Mouse (Mus musculus) liver, embryonic 15.5 days (tissue): ENCODE measurements around the gene Zbtb8a. TPM values are rescaled to one million over a fixed set of nuclear protein-coding genes. Genes with fewer than 3 reads are reported as not detected.

Source experiments
- ATAC-seq: fragments of 200-750 bp; cut with Nextera tagmentation; 2 replicates; pipeline ENCODE4 v1.8.0; 2017; ENCODE audit warnings: moderate number of reproducible peaks, mild to moderate bottlenecking, moderate library complexity; ENCODE audit not compliant: insufficient read depth
- H3K27ac ChIP-seq: fragments of 300-500 bp; sonication (generic); replicated peaks from 2 replicates; pipeline ENCODE4 v1.5.1; 2015; ENCODE audit warnings: mild to moderate bottlenecking, inconsistent platforms
- H3K27me3 ChIP-seq: fragments of 300-500 bp; sonication (generic); 2 replicates; pipeline ENCODE4 v1.6.1; 2015; ENCODE audit warnings: mild to moderate bottlenecking, inconsistent platforms
- H3K36me3 ChIP-seq: fragments of 300-500 bp; sonication (generic); replicated peaks from 2 replicates; pipeline ENCODE4 v1.6.1; 2015; ENCODE audit warnings: moderate library complexity, mild to moderate bottlenecking, inconsistent platforms
- H3K4me1 ChIP-seq: fragments of 300-500 bp; sonication (generic); replicated peaks from 2 replicates; pipeline ENCODE4 v1.6.1; 2015; ENCODE audit warnings: inconsistent platforms
- H3K4me2 ChIP-seq: fragments of 300-500 bp; sonication (generic); 2 replicates; pipeline ENCODE4 v1.6.1; 2015; ENCODE audit warnings: moderate library complexity, mild to moderate bottlenecking, inconsistent platforms
- H3K4me3 ChIP-seq: fragments of 300-500 bp; sonication (generic); replicated peaks from 2 replicates; pipeline ENCODE4 v1.5.1; 2015; ENCODE audit warnings: mild to moderate bottlenecking, inconsistent platforms
- H3K9ac ChIP-seq: fragments of 300-500 bp; sonication (generic); 2 replicates; pipeline ENCODE4 v1.6.1; 2015; ENCODE audit warnings: moderate library complexity, mild to moderate bottlenecking, inconsistent platforms
- H3K9me3 ChIP-seq: fragments of 300-500 bp; sonication (generic); replicated peaks from 2 replicates; pipeline ENCODE4 v1.6.1; 2016; ENCODE audit warnings: inconsistent platforms
- WGBS: fragments of 180-500 bp; shearing (Covaris S2); methylation state at CpG from one replicate; pipeline ENCODE4 v1.1.7; 2015; ENCODE audit warnings: mixed read lengths; ENCODE audit not compliant: insufficient replicate concordance; 5-methylcytosine and 5-hydroxymethylcytosine counted together
- polyA plus RNA-seq: library from polyadenylated mRNA; unstranded; fragments of >200 nt; fragmentation: Nextera tagmentation; extraction: Ambion mirVana; gene quantifications from 2 replicates; pipeline ENCODE4 v1.2.1, GENCODE M21; 2015

The Zbtb8a gene
- polyA plus RNA-seq, 1 experiment from 2014 or later: 2.3 TPM

DNA sequence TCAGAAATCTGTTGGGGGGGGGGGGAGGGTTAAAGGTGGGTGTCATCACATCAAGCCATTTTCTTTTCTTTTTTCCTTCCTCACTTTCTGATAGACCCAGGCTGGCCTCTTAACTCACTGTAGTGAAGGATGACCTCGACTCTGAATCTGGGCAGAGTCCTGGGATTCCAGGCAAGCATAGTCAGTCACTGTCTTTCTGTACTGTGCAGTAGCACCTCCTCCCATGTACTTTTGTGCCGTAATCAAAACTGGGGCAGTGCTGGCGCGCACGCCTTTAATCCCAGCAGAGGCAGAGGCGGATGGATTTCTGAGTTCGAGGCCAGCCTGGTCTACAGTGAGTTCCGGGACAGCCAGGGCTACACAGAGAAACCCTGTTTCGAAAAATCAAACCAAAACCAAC, 74.1 kb downstream of the Zbtb8a start:
- Histone ChIP-seq H3K9me3 (no peaks in the 10 kb centered on the region), H3K4me3 (no peak overlapping the region), H3K4me1 (peaks cover 16% of the 10 kb centered on the region), H3K36me3 (peaks cover 45% of the 10 kb centered on the region), H3K27me3 (no peaks in the 10 kb centered on the region), H3K27ac (no peak overlapping the region), H3K9ac (no peak overlapping the region), H3K4me2 (no peak overlapping the region)
- no peak for ATAC-seq
- 79% methylated on average over 9 of the region's 9 CpGs for WGBS

Other genes starting within 250 kb of the Zbtb8a start
- gene Fndc5, start 241.1 kb downstream of the Zbtb8a start, polyA plus RNA-seq: 1.0 and 1.1 TPM in 2 replicates
- 6.0 and 6.6 TPM in 2 replicates for gene S100pbp, start 188.4 kb downstream of the Zbtb8a start, polyA plus RNA-seq
- 60.8 and 62.4 TPM in 2 replicates for gene Yars, start 188.4 kb downstream of the Zbtb8a start, polyA plus RNA-seq
- 1.1 and 1.6 TPM in 2 replicates for gene C77080, start 116.7 kb downstream of the Zbtb8a start, polyA plus RNA-seq
- 0.21 and 0.35 TPM in 2 replicates for gene Sync, start 90.5 kb downstream of the Zbtb8a start, polyA plus RNA-seq
- gene Rbbp4, start 42.7 kb downstream of the Zbtb8a start, polyA plus RNA-seq: 222 and 261 TPM in 2 replicates
- 23.5 and 23.8 TPM in 2 replicates for gene Zbtb8os, start 42.4 kb downstream of the Zbtb8a start, polyA plus RNA-seq
- gene Zbtb8b, start 62.7 kb upstream of the Zbtb8a start, polyA plus RNA-seq: 0.79 and 1.2 TPM in 2 replicates
- gene Bsdc1, start 83.5 kb upstream of the Zbtb8a start, polyA plus RNA-seq: 71.8 and 82.6 TPM in 2 replicates
- gene Tssk3, start 112.9 kb upstream of the Zbtb8a start, polyA plus RNA-seq: 0.09 and 0.12 TPM in 2 replicates
- gene Fam229a, start 113.1 kb upstream of the Zbtb8a start, polyA plus RNA-seq: 0.28 and 0.82 TPM in 2 replicates
- 51.3 and 52.7 TPM in 2 replicates for gene Marcksl1, start 135.5 kb upstream of the Zbtb8a start, polyA plus RNA-seq
- gene Hdac1, start 164.6 kb upstream of the Zbtb8a start, polyA plus RNA-seq: 98.9 and 100 TPM in 2 replicates
- gene Lck, start 195.5 kb upstream of the Zbtb8a start, polyA plus RNA-seq: 2.4 and 3.3 TPM in 2 replicates
- gene Fam167b, start 200.4 kb upstream of the Zbtb8a start, polyA plus RNA-seq: 6.7 and 7.2 TPM in 2 replicates
- gene Eif3i, start 222.5 kb upstream of the Zbtb8a start, polyA plus RNA-seq: 156 and 159 TPM in 2 replicates
- gene Tmem234, start 222.6 kb upstream of the Zbtb8a start, polyA plus RNA-seq: 113 and 115 TPM in 2 replicates
- gene Dcdc2b, start 236.1 kb upstream of the Zbtb8a start, polyA plus RNA-seq: 0.70 and 0.86 TPM in 2 replicates
- 7.3 and 9.5 TPM in 2 replicates for gene Iqcc, start 241.0 kb upstream of the Zbtb8a start, polyA plus RNA-seq
- 10.3 and 12.2 TPM in 2 replicates for gene Ccdc28b, start 245.8 kb upstream of the Zbtb8a start, polyA plus RNA-seq